Mouse (Mus musculus): ENCODE data around the gene Sf3b5.

DNA sequence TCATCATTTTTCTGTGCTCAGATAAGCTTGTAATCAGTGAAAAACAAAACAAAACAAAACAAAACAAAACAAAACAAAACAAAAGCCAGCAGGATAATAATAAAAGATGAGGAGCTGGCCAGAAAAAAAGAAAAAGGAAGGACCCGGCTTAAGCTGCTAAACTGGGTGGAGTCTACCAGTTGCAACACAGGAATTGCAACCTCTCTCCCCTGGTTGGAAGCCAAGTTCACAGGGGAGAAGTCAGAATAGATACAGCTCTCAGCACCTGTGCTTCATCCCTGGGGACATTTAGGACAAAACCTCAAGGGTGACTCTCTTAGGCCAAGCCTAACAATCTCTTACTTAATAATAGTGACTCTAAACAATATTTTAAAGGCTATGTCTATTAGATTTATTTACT lies 49.3 kb upstream of the Sf3b5 start:
- TF ChIP-seq CTCF (IDR thresholded peaks at IDR 0.05; ENCODE audit: low read depth, low read length) (no peak), POLR2A (IDR thresholded peaks at IDR 0.05; ENCODE audit: extremely low read depth, insufficient read depth, low read length) (no peak)

All from liver, adult 2 months (tissue).